Mouse (Mus musculus): ENCODE results near the gene Nfe2l2.
A peak's percentile ranks its signal among the peaks of the same experiment; 100 is the strongest.
"Not testable (repeated sequence)": the region's sequence is repeated elsewhere in the genome, so short reads cannot be mapped to it uniquely, and the experiment has no call there.

Nfe2l2 gene

DNA sequence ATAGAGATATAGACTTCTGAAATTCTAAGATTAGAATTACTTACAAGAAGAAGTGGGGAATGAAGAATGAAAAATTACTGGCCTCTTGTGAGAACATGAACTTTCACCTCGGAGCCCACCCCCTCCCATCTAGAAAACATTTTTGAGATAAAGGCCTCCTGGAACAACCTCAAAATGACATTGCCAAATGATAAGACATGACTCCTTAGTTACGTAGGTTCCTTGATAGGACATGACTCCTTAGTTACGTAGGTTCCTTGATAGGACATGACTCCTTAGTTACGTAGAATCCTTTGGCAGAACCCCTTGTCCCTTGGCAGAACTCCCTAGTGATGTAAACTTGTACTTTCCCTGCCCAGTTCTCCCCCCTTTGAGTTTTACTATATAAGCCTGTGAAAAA is 62.1 kb downstream of the Nfe2l2 start:
- DNase-seq: not testable (repeated sequence)

DNA sequence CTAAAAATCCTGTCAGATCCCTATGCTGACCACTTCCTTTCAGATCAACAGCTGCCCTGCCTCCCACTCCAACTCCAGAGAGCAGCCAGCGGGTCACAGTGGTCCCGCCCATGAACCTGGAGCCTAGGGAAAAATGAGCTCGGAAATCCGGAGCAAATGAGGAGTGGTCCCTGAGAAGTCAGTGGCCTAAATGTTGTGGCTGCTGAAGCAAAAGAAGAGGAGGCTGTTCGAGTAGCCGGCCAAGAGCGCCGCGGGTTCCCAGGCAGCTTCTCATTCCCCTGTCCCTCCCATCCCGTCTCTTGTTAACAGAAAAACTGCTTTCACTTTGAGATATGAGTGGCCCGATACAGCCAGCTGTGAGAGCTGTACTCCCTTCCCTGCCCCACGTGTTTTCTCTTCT is 64.9 kb downstream of the Nfe2l2 start:
- DNase-seq: not testable (repeated sequence)

DNA sequence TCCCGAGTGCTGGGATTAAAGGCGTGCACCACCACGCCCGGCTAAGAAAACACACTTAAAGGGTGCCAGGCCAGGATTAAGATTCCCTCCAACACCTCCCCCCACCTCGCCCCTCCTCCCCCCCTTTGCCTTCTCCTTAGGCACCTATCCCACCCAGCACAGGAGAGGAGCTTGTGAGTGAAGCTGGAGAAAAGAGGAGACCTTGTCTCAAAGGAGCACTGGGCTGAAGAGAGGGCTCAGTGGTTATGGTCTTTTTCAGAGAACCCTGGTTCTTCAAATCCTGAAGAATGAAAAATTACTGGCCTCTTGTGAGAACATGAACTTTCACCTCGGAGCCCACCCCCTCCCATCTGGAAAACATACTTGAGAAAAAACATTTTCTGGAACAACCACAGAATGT is 66.6 kb downstream of the Nfe2l2 start:
- not testable (repeated sequence) for DNase-seq

DNA sequence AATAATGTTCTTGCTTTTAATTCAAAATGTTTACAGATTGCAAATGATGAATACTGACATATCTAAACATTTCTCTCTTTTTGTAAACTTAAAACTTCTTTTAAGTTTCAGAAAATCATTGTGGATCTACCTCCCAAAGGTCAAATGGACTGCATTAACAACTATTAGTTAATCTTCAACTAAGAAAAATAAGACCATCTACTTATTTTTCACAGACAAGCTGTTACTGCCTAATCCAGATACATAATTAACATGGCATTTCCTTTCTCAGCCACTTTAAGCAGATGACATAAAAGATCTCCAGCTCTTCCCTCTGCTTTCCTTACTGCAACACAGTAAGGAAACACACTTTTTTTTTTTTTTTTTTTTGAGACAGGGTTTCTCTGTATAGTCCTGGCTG is 67.1 kb downstream of the Nfe2l2 start:
- DNase-seq: no peak

DNA sequence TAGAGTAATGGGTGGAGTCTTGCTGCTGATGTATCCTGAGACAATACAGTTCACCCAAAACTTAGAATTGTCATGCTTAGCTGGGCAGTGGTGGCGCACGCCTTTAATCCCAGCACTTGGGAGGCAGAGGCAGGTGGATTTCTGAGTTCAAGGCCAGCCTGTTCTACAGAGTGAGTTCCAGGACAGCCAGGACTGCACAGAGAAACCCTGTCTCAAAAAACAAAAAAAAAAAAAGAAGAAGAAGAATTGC is 67.5 kb downstream of the Nfe2l2 start:
- not testable (repeated sequence) for DNase-seq

DNA sequence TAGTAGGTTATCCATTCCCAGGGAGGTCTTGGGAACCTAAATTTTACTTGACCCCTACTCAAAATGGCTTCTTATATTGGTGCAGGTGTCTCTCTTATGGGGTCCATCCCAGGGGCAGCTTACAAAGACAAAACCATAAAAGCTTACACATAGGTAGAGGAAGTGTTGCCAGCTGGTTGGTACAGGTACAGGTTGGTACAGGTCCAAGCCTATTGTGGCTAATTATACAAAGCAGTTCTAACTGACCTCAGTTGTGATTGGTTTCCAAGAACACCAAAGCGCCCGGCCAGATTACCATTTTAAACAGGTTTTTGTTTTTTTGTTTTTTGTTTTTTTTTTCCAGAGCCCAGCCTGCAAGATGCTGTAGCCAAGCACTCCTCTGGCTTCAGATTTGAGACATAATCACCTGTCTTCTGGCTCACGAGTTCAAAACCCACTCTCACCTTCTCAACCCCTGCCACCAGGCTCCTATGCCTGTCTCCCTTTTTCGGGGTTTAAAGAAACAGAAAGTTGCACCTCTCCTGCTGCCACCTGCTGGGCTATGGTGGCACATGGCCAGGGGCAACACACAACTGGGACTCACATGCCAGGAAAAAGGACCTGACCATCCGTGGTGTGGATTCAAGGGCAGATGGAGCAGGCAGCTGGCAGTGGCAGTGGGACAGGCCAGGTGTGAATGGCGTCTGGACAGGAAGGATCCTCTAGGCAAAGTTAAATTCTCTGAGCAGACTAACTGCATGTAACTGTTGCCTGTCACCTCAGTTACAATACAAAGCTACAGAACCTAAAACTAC is 68.0 kb downstream of the Nfe2l2 start:
- no peak for DNase-seq

DNA sequence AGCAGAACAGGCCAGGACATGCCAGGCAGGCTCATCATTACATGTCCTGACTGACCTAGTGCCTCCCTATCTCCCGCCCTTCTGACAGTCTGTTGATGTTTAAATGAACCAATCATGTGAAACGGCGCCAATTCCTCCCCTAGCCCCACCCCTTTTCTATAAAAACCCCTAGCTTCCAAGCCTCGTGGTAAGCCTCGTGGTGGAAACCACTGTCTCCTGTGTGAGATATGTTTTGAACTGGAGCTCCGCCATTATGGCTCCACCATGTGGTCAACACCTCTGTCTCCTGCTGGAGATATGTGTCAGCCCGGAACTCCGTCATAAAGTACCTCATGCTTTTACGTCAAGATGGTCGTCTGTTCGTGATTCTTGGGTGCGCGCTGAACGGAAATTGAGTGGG is 70.0 kb downstream of the Nfe2l2 start:
- DNase-seq: not testable (repeated sequence)

DNA sequence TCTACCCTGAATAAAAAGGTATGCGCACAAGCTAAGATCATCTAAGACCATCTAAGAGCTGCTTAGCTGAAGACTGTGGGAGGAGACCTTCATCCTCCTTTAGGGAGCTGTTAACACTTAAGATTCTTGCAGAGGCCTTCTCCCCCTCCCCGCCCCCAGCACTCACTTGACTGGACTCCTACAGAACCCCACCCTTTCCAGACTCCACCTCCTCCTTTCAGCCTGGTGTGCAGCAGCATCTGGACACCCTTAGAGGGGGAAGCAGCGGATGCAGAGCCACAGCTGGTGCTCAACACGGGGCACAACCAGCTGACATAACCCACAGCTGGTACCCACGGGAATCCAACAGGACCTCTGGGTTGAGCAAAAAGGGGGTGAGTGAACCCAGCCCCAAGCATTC is 70.7 kb downstream of the Nfe2l2 start:
- DNase-seq: peak; percentile 23

DNA sequence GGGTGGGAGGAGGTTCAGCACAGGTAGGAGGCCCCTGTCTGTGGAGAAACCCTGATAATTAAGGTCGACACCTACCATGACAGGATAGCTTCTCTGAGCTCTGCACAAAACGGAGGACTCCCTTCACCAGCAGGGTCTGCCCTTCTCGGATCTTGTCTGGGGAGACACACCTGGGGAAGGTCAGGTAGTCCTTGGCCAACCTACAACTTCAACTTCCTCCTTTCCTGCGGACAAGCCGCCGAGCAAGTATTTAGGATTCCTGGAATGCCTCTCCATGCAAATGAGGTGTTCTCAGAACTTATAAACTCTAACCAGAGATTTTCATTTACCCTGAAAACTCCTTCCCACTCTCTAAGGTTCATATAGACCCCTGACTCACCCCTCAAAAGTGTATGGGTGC is 71.1 kb downstream of the Nfe2l2 start:
- no peak for DNase-seq

DNA sequence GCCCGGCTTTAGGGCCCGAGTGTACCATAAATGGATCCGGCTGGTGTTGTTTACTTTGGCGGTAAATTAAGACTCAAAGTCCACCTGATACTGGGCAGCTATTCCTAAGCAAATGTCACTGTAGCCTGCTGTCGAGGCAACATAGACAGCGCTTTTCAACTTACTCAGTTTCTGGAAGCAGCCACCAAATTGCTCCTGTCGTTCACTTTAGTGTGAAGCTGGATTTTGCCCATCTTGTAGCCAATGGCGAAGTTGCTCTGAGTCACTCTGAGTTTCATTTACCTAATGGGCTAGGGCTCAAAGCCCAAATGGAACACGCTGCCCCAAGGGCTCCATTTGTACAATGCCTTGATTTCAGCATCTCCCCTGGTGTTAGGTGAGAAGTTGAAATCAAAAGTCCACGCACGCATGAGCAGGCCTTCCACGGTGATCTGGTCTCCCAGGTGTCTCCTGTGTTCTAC is 71.7 kb downstream of the Nfe2l2 start:
- no peak for DNase-seq

DNA sequence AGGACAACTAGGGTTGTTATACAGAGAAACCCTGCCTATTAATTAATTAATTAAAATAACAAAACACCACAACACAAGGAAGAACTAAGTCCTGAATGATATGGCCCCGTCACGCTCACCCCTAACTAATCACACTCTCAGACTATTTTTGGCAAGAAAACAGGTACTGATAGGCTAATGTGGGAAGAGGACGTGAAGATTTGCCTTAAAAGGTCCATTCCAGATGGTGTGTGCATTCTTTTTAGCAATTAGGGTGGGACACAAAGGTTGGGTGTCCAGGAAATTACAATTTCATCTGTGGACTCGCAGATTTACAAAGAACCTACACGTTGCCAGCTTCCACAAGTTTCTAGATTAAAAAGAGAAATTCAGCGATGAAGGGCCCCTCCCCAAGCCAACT is 72.4 kb downstream of the Nfe2l2 start:
- no peak for DNase-seq

DNA sequence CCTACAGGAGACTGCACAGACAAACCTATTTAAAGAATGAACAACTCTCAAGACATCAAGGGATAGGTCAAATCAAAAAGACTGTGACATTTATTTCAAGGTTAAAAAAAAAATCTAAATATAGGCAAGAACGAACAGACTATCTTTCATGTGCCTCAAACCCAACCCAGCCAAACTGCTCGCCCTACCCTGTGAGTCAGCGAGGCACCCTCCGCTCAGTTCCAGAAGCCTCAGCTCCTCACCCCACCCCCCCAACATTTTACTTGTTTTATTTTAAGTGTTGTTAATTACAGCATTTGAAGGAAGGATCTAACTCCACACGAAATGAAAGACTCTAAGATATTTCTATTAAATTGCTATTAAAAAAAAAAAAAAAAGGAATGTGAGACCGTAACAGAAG is 73.0 kb downstream of the Nfe2l2 start:
- DNase-seq: no peak

DNA sequence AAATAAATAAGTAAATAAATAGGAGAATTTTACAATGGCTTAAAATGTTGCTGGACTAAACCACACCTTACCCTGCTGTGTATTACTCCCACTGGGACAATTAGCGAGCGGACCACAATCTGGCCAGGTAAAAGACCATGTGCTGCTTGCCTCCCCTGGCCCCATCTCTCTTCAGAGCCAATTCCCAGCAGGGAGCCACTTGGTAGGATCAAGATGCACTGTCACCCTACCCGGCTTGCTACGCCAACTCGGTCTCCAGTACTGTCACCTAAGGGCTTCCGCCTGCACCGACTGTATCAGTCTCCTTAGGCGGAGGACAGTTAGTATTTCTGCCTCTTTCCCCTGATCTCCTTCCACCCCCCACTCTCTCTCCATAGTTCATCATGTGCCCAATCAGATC is 76.0 kb downstream of the Nfe2l2 start:
- no peak for DNase-seq

DNA sequence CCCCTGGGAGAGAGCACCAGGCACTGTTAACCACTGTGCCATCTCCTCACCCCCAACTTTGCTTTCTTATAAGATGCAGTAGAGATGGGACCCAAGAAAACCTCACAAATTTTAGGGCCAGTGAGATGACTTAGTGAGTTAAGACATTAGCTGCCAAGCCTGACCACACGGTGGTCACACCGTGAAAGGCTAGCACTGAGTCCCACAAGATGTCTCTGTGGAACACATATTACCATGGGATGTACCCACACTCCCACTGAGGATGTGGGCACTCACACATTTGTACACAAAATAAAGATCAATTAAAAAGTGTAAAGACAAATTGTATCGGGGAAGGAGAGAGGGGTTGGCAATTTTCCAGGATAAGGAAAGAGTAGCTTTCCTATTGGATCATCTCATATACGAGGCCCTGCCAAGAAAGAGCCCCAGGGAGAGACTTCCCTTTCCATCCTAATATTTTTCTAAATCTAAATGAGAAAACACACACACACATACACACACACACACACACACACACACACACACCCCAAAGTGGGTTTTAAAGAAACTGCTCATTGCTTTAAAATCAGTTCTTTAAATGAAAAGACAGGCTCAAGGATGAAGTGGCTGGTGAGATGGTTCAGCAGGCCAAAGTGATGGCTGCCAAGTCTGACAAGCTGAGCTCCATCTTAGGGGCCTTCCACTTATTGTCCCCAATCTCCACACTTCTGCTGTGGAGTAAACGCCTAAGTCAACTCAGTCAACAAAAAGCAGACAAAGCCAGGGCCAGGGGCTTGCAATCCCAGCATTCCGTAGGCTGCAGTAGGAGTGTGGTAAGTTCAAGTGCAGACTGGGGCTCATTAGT is 77.6 kb downstream of the Nfe2l2 start:
- no peak for DNase-seq
